Mouse (Mus musculus): ENCODE results near the gene Asb2. TPM values are rescaled to one million over a fixed set of nuclear protein-coding genes. Genes with fewer than 3 reads are reported as not detected.

Gene Asb2
- total RNA-seq, 2 experiments from 2014 or later = 2.5 to 5.2 TPM

GRCm38 (mm10) chr12:103273732-103274131 lies 82.1 kb downstream of the Asb2 start:
- DNase-seq (ENCODE audit: low spot score in 2 of 2) = no peak

- DNase-seq (ENCODE audit: low spot score in 2 of 2) = no peak
These were observed 82.8 kb downstream of the Asb2 start for GRCm38 (mm10) chr12:103273051-103273450.

GRCm38 (mm10) chr12:103272176-103272575 lies 83.6 kb downstream of the Asb2 start:
- DNase-seq (ENCODE audit: low spot score in 2 of 2) = no peak

Other genes with a start within 250 kb of the Asb2 start
- 1 to 10 TPM; 4.8 to 6.9 TPM for gene Prima1, start 113.9 kb downstream of the Asb2 start, total RNA-seq (2021)
- not detected for gene Fam181a, start 45.0 kb downstream of the Asb2 start, total RNA-seq (2021)
- 1 to 10 TPM; 3.2 to 3.5 TPM for gene Otub2, start 32.7 kb upstream of the Asb2 start, total RNA-seq (2021)
- gene 9330161L09Rik, start 51.8 kb upstream of the Asb2 start, total RNA-seq (2021) = 1 to 10 TPM; 2.6 to 3.0 TPM
- 100 to 1,000 TPM; 109 to 116 TPM for gene Ddx24, start 69.8 kb upstream of the Asb2 start, total RNA-seq (2021)
- gene Ifi27, start 78.2 kb upstream of the Asb2 start, total RNA-seq (2021) = 100 to 1,000 TPM; 377 to 414 TPM
- 10 to 100 TPM; 10.1 to 11.7 TPM for gene Ifi27l2a, start 87.7 kb upstream of the Asb2 start, total RNA-seq (2021)
- gene Ifi27l2b, start 101.2 kb upstream of the Asb2 start, total RNA-seq (2021) = not detected
- gene Ppp4r4, start 176.3 kb upstream of the Asb2 start, total RNA-seq (2021) = 1 to 10 TPM; 3.3 to 3.7 TPM